Mouse (Mus musculus): ENCODE data around the gene Plcb4. TPM values are rescaled to one million over a fixed set of nuclear protein-coding genes. Genes with fewer than 3 reads are reported as not detected.
"Not testable (repeated sequence)": the region's sequence is repeated elsewhere in the genome, so short reads cannot be mapped to it uniquely, and the experiment has no call there.

The Plcb4 gene
- polyA plus RNA-seq, 1 experiment from 2014 or later = 12.4 TPM

- H3K4me3 ChIP-seq (ENCODE audit: low read depth, low read length); H3K9ac ChIP-seq (ENCODE audit: low read length); H3K36me3 ChIP-seq (ENCODE audit: control insufficient read depth, insufficient read depth, low read length); ATAC-seq (ENCODE audit: insufficient number of reproducible peaks, low FRiP score, low TSS enrichment, low read depth); H3K4me2 ChIP-seq (ENCODE audit: low read depth, severe bottlenecking); H3K4me1 ChIP-seq (ENCODE audit: control insufficient read depth, insufficient read depth, low read length); H3K27me3 ChIP-seq (ENCODE audit: control insufficient read depth, insufficient read depth, low read length); DNase-seq (ENCODE audit: low spot score); H3K27ac ChIP-seq (replicated peaks; ENCODE audit: low read depth, low read length); H3K9me3 ChIP-seq (ENCODE audit: control insufficient read depth, low read length): not testable (repeated sequence)
- WGBS = 80% methylated on average over 4 of the region's 4 CpGs
Observed at GRCm38 (mm10) chr2:135899931-135900330, 241.1 kb downstream of the Plcb4 start.

DNA sequence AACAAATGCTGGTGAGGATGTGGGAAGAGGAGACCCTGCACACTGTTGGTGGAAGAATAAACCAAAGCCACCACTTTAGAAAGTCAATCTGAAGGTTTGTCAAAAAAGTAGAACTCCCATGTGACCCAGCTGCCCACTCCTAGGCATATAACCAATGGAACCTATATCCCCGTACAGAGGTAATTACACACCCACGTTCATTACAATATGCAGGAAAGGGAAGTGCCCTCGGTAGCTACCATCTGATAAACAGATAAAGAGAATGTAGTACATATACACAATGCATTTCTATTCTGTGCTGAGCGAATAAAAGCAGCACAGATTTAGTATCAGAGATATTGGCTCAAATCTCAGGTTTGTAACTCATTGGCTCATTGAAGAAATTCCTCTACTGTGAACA, 242.2 kb downstream of the Plcb4 start:
- Histone ChIP-seq H3K9me3 (ENCODE audit: control insufficient read depth, low read length) (no peaks in the 10 kb centered on the region), H3K36me3 (ENCODE audit: control insufficient read depth, insufficient read depth, low read length) (no peaks in the 10 kb centered on the region), H3K27me3 (ENCODE audit: control insufficient read depth, insufficient read depth, low read length) (no peaks in the 10 kb centered on the region), H3K4me2 (ENCODE audit: low read depth, severe bottlenecking) (no peak overlapping the region), H3K9ac (ENCODE audit: low read length) (no peak overlapping the region), H3K27ac (replicated peaks; ENCODE audit: low read depth, low read length) (no peak overlapping the region), H3K4me1 (ENCODE audit: control insufficient read depth, insufficient read depth, low read length) (no peaks in the 10 kb centered on the region), H3K4me3 (ENCODE audit: low read depth, low read length) (no peak overlapping the region)
- ATAC-seq (ENCODE audit: insufficient number of reproducible peaks, low FRiP score, low TSS enrichment, low read depth) (no peak), DNase-seq (ENCODE audit: low spot score) (no peak)
- WGBS = 94% methylated on average over 4 of the region's 4 CpGs

DNA sequence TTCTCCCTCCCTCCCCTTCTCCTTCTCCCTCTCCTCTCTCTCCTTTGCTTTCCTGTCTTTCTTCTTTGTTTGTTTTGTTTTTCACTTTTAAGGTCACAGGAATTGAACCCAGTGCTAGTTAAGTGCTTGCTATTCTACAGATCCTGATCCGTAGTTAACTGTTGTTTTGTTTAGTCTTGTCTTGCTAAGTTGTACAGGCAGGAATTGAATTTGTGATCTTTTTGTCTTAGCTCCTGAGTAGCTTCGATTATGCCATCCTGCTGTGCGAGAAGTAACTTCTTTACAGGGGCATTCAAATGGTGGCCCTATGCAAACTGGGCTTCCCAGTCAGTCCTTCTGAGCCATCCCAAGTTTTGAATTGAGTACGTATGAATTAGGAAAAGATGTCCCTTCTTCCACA, 245.5 kb downstream of the Plcb4 start:
- Histone ChIP-seq H3K36me3 (ENCODE audit: control insufficient read depth, insufficient read depth, low read length) (no peaks in the 10 kb centered on the region), H3K9ac (ENCODE audit: low read length) (no peak overlapping the region), H3K4me3 (ENCODE audit: low read depth, low read length) (no peak overlapping the region), H3K9me3 (ENCODE audit: control insufficient read depth, low read length) (no peaks in the 10 kb centered on the region), H3K4me2 (ENCODE audit: low read depth, severe bottlenecking) (no peak overlapping the region), H3K4me1 (ENCODE audit: control insufficient read depth, insufficient read depth, low read length) (no peaks in the 10 kb centered on the region), H3K27ac (replicated peaks; ENCODE audit: low read depth, low read length) (no peak overlapping the region), H3K27me3 (ENCODE audit: control insufficient read depth, insufficient read depth, low read length) (no peaks in the 10 kb centered on the region)
- ATAC-seq (ENCODE audit: insufficient number of reproducible peaks, low FRiP score, low TSS enrichment, low read depth) (no peak), DNase-seq (ENCODE audit: low spot score) (no peak)
- WGBS = 72% methylated on average over 4 of the region's 4 CpGs

DNA sequence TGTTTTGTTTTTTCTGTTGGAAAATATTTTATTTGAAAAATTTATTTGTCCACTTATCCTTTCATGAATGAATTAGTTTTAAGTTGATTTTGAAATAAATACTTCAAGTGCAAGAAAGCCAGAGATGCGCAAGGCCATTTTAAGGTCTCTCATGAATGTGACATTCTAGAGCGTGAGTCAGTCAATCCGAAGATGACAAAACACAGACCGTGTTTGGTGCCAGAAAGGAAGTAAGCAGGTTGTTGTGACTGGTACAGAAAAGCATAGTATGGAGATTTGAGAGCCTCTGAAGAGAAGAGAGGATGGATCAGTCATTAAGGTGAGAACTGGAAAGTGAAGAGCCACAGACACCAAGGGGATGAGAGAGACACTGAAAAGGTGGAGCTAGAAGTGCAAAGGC, 246.0 kb downstream of the Plcb4 start:
- no peak overlapping the region for H3K9ac ChIP-seq (ENCODE audit: low read length)
- no peak overlapping the region for H3K4me2 ChIP-seq (ENCODE audit: low read depth, severe bottlenecking)
- DNase-seq (ENCODE audit: low spot score) = no peak
- H3K9me3 ChIP-seq (ENCODE audit: control insufficient read depth, low read length) = no peaks in the 10 kb centered on the region
- H3K27ac ChIP-seq (replicated peaks; ENCODE audit: low read depth, low read length) = no peak overlapping the region
- H3K4me1 ChIP-seq (ENCODE audit: control insufficient read depth, insufficient read depth, low read length) = no peaks in the 10 kb centered on the region
- H3K36me3 ChIP-seq (ENCODE audit: control insufficient read depth, insufficient read depth, low read length) = no peaks in the 10 kb centered on the region
- no peaks in the 10 kb centered on the region for H3K27me3 ChIP-seq (ENCODE audit: control insufficient read depth, insufficient read depth, low read length)
- 93% methylated on average over 4 of the region's 4 CpGs for WGBS
- ATAC-seq (ENCODE audit: insufficient number of reproducible peaks, low FRiP score, low TSS enrichment, low read depth) = no peak
- H3K4me3 ChIP-seq (ENCODE audit: low read depth, low read length) = no peak overlapping the region

DNA sequence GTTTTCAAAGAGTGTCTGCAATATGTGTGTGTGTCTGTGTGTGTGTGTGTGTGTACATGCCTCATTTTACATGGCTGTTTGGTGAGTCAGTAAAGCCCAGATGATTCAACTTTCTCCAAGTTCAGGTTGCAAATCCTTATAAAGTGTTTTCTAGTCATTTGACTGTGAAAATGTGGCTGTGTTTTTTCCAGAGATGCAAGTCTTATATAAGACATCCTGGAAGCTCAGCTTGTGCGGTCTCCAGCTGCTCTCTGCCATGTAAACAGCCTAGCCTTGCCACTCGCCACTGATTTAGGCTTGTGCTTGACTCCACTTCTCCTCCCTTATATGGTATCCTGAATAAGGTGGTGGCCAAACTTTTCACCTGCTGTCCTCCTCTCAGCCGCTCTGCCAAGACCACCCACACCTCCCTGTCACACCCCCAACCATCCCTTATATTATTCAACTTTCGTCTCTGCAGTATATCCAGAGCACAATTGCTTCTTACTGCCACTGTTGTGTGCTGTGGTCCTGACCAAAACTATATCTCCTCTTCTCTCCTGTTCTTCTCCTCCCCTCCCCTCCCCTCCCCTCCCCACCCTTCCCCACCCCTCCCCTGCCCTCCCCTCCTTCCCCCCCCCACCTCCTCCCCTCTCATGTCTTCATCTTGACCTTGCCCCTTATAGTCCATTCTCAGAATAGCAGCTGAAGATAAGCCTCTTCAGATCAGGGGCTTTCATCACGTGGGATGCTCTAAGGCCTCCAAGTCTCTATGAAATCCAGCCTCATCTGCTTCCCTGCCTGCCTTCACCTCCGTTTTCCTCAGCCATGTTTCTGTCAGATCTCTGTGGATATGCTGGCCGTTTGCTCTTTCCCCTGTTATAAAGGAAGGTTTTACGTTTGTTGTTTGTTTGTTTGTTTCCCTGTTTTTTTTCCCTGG, 255.8 kb downstream of the Plcb4 start:
- Histone ChIP-seq H3K9me3 (ENCODE audit: control insufficient read depth, low read length) (no peaks in the 10 kb centered on the region), H3K4me1 (ENCODE audit: control insufficient read depth, insufficient read depth, low read length) (no peaks in the 10 kb centered on the region), H3K27ac (replicated peaks; ENCODE audit: low read depth, low read length) (no peak overlapping the region), H3K27me3 (ENCODE audit: control insufficient read depth, insufficient read depth, low read length) (no peaks in the 10 kb centered on the region), H3K4me2 (ENCODE audit: low read depth, severe bottlenecking) (no peak overlapping the region), H3K4me3 (ENCODE audit: low read depth, low read length) (no peak overlapping the region), H3K9ac (ENCODE audit: low read length) (no peak overlapping the region), H3K36me3 (ENCODE audit: control insufficient read depth, insufficient read depth, low read length) (no peaks in the 10 kb centered on the region)
- DNase-seq (ENCODE audit: low spot score) (no peak), ATAC-seq (ENCODE audit: insufficient number of reproducible peaks, low FRiP score, low TSS enrichment, low read depth) (no peak)
- WGBS = 70% methylated on average over 8 of the region's 8 CpGs

- H3K4me2 ChIP-seq (ENCODE audit: low read depth, severe bottlenecking) = no peak overlapping the region
Observed at GRCm38 (mm10) chr2:135915928-135916327, 257.1 kb downstream of the Plcb4 start.

DNA sequence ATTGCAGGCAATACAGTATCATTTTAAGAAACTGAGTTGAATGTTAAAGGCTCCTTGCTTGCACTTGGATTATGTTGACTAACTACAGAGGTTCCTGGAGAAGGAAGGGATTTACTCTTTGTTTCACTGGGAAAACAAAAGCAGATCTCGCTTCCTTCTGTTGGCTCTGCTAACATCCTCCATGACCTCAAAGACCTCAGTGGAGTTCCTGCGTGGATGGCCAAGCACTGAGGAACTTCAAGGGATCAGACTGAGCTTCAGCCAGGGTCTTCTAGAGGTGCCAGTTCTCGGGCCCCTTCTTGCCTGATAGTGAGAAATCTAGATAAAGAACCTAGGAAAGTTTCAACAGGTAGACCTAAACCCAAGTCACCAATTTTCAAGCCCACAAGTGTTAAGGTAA, 258.2 kb downstream of the Plcb4 start:
- no peaks in the 10 kb centered on the region for H3K27me3 ChIP-seq (ENCODE audit: control insufficient read depth, insufficient read depth, low read length)
- no peaks in the 10 kb centered on the region for H3K36me3 ChIP-seq (ENCODE audit: control insufficient read depth, insufficient read depth, low read length)
- no peak overlapping the region for H3K4me2 ChIP-seq (ENCODE audit: low read depth, severe bottlenecking)
- H3K9ac ChIP-seq (ENCODE audit: low read length) = no peak overlapping the region
- DNase-seq (ENCODE audit: low spot score) (no peak), ATAC-seq (ENCODE audit: insufficient number of reproducible peaks, low FRiP score, low TSS enrichment, low read depth) (no peak)
- no peaks in the 10 kb centered on the region for H3K9me3 ChIP-seq (ENCODE audit: control insufficient read depth, low read length)
- WGBS = 84% methylated on average over 3 of the region's 3 CpGs
- no peaks in the 10 kb centered on the region for H3K4me1 ChIP-seq (ENCODE audit: control insufficient read depth, insufficient read depth, low read length)
- no peak overlapping the region for H3K4me3 ChIP-seq (ENCODE audit: low read depth, low read length)
- no peak overlapping the region for H3K27ac ChIP-seq (replicated peaks; ENCODE audit: low read depth, low read length)

More at GRCm38 (mm10) chr2:135915928-135916327, 257.1 kb downstream of the Plcb4 start:
- ATAC-seq (ENCODE audit: insufficient number of reproducible peaks, low FRiP score, low TSS enrichment, low read depth) = no peak
- no peak for DNase-seq (ENCODE audit: low spot score)
- Histone ChIP-seq H3K9ac (ENCODE audit: low read length) (no peak overlapping the region), H3K27me3 (ENCODE audit: control insufficient read depth, insufficient read depth, low read length) (no peaks in the 10 kb centered on the region), H3K27ac (replicated peaks; ENCODE audit: low read depth, low read length) (no peak overlapping the region), H3K9me3 (ENCODE audit: control insufficient read depth, low read length) (no peaks in the 10 kb centered on the region), H3K4me3 (ENCODE audit: low read depth, low read length) (no peak overlapping the region), H3K36me3 (ENCODE audit: control insufficient read depth, insufficient read depth, low read length) (no peaks in the 10 kb centered on the region), H3K4me1 (ENCODE audit: control insufficient read depth, insufficient read depth, low read length) (no peaks in the 10 kb centered on the region)
- WGBS = 82% methylated on average over 10 of the region's 10 CpGs

- DNase-seq (ENCODE audit: low spot score) = no peak
- no peak for ATAC-seq (ENCODE audit: insufficient number of reproducible peaks, low FRiP score, low TSS enrichment, low read depth)
- no peaks in the 10 kb centered on the region for H3K36me3 ChIP-seq (ENCODE audit: control insufficient read depth, insufficient read depth, low read length)
Observed at GRCm38 (mm10) chr2:135918116-135918515, 259.3 kb downstream of the Plcb4 start.

More at GRCm38 (mm10) chr2:135918116-135918515, 259.3 kb downstream of the Plcb4 start:
- Histone ChIP-seq H3K27ac (replicated peaks; ENCODE audit: low read depth, low read length) (no peak overlapping the region), H3K4me1 (ENCODE audit: control insufficient read depth, insufficient read depth, low read length) (no peaks in the 10 kb centered on the region), H3K9me3 (ENCODE audit: control insufficient read depth, low read length) (no peaks in the 10 kb centered on the region), H3K4me3 (ENCODE audit: low read depth, low read length) (no peak overlapping the region), H3K4me2 (ENCODE audit: low read depth, severe bottlenecking) (no peak overlapping the region), H3K27me3 (ENCODE audit: control insufficient read depth, insufficient read depth, low read length) (no peaks in the 10 kb centered on the region), H3K9ac (ENCODE audit: low read length) (no peak overlapping the region)
- WGBS = 95% methylated on average over 5 of the region's 5 CpGs
